Mouse (Mus musculus) thymus, adult 2 months (tissue): ENCODE measurements around the gene Pld5.

Experiments
- CTCF ChIP-seq: fragments of 200-500 bp; IDR thresholded peaks from 2 replicates; pipeline ENCODE4 v1.5.1; 2012; ENCODE audit warnings: mild to moderate bottlenecking, control low read depth, low read length, moderate library complexity, borderline replicate concordance; ENCODE audit not compliant: control insufficient read depth, poor library complexity, insufficient read depth; ENCODE audit errors: extremely low read depth
- POLR2A ChIP-seq: fragments of 200-500 bp; IDR thresholded peaks from 2 replicates; pipeline ENCODE4 v1.6.1; 2012; ENCODE audit warnings: mild to moderate bottlenecking, low read length, control low read depth, moderate library complexity; ENCODE audit not compliant: control insufficient read depth, poor library complexity, insufficient read depth; ENCODE audit errors: extremely low read depth

DNA sequence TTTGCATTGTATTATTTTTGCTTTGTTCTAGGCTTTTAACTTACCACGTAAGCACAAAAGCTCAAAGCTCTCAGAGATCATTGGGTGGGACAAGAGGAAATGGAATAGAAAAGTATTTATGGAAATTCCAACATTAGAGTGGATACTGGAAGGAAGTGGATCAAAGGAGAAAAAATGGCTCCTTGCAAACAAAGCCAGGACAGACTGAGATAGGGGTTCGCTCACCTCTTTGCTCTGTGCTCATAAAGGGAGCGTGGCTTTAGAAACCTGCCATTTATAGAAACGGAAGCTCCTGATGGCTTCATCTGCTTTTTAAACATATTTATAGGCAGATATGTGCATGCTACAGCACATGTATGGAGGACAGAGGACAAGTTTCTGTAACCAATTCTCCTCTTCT, 78.8 kb downstream of the Pld5 start:
- TF ChIP-seq POLR2A (no peak), CTCF (no peak)
